Mouse (Mus musculus) left cerebral cortex, postnatal 4 days (tissue): Measurements from ENCODE around the gene Jsrp1. TPM values are rescaled to one million over a fixed set of nuclear protein-coding genes. Genes with fewer than 3 reads are reported as not detected.
A peak's percentile ranks its signal among the peaks of the same experiment; 100 is the strongest.

ENCODE experiments used
- DNase-seq: peaks from one replicate; pipeline ENCODE4 v3.0.0-alpha.2; 2022
- intact Hi-C: fragments of 180-260 bp; cut with DNase I; formaldehyde crosslinking; loops from one replicate; pipeline ENCODE4 v1.15.1; 2025
- total RNA-seq, 2 experiments: library from RNA; stranded (reverse); gene quantifications; 2 replicates each; pipeline ENCODE4 v1.2.3; 2021

Gene Jsrp1
- under 1 TPM; 0.54 to 0.64 TPM for total RNA-seq

- intact Hi-C loops = no loop called here
- no peak for DNase-seq
Measured at GRCm38 (mm10) chr10:80813366-80813765, at the start of gene Jsrp1. TSS of gene Jsrp1 (minus strand) at chr10:80813498.

- DNase-seq = no peak
- intact Hi-C loops = no loop called here
Measured at GRCm38 (mm10) chr10:80862305-80862704, 49.0 kb upstream of the Jsrp1 start.

DNA sequence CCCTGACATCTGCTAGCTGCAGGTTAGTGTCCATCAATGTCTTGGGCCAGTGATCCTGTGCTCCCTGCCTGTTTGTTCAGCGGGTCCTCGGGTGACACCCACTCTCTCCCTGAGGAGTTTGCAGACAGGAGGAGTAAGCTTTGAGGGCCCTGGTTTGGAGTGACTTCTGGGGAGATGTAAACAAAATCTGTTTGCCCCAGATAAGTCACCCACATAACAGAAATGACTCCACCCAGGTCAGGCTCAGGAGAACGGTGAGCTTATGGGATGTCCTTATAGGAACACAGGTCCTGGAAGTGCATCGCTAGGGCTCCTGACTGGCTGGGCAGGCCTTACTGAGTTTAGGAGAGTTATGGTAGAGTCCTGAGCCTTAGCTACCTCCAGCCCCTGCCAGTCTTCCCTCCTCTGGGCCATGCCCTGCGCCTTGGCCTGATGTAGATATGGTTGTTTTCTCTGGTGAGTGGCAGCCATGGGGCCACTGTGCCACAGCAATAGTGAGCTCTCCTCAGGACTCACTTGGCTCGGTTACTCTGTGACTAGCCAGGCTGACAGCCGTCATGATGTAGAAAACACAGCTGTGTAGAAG lies 45.1 kb upstream of the Jsrp1 start:
- intact Hi-C loops = no loop called here
- DNase-seq = no peak

DNA sequence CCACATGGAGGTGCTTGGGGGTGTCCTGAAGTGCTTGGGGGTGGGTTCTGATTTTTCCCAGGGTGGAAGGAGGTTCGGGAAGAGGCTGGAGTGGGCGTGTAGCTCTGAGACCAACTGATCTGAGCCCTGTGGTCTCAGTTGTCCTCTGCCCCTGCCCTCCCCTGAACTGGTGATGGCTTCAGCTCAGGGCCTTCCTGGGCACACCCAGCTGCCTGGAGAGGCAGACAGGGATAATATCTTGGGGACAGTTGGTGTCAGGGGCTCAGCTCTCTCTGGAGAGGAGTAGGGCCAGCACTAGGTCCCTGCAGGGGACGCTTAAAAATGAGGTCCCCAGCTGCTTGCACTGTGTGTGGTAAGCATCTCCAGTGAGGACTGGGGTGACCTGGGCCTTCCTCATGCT lies 44.5 kb upstream of the Jsrp1 start:
- intact Hi-C loops = no loop called here
- no peak for DNase-seq

DNA sequence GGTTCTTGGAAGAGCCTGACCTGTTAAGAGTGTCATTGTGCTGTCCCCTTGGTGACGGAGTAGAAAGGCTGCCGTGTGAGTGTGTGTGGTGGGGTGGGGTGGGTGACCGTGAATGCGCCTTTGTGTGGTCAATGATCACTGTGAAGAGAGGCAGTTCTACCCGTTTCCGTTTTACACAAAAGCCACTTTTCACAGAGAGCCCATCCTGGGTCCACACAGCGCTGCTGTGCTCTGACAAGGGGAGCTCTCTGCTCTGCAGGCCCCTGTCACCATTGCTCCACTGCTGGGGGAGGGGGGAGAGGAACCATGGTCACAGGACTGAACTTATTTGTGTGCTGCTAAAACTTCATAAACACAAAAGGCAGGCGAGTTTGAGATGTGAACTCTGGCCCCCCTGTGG lies 44.1 kb upstream of the Jsrp1 start:
- DNase-seq = no peak
- intact Hi-C loops = no loop called here

DNA sequence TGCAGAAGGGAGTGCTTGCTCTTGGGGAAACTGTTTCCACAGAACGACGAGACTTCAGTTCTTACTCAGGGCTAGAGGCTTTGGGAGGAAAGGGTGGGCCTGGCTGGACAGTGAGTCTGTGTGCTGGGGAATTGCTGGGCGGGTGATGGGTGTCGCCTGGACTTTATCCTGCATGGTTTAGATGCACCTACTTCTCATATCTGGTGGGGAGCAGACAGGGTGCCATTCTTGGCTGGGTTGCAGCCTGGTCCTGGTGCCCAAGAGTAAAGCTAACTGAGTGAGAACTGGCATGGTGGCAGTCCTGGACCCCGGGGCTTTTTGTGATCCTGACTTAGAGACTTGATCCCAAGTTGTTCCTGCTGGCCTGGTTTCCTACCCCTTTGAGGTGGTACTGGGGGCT lies 43.6 kb upstream of the Jsrp1 start:
- intact Hi-C loops = no loop called here
- DNase-seq = no peak

DNA sequence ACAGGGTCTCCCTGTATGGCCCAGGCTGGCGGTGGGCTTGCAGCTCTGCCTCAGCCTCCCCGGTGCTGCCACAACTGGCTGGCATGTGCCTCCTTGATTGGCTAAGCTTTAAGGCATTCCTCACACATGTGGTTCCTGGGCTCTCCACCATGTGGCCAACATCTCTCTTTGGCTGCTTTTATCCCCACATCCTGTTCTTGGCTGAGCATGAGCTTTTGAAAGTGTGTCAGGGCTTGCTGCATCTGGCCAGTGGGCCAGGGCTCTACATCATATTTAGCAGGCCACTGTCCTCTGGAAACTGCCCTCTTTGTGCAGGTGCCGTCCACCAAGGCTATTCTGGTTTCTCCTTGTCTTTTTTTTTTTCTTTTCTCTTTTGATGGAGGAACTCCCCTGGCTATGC lies 43.0 kb upstream of the Jsrp1 start:
- intact Hi-C loops = no loop called here
- no peak for DNase-seq

DNA sequence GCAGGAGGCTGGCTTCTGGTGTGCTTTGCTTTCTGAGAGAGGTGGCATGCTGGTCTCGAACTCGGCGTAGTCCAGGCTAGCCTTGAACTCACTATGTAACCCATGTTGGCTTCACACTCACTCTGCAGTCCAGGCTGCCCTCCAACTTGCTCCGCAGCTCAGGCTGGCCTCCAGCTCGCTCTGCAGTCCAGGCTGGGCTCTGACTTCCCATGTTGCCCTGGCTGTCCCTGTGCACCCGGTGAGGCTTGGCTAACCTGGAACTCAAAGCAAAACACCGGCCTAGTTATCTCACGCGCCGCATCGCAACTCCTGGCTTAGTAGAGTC lies 42.4 kb upstream of the Jsrp1 start:
- intact Hi-C loops = no loop called here
- DNase-seq = no peak

DNA sequence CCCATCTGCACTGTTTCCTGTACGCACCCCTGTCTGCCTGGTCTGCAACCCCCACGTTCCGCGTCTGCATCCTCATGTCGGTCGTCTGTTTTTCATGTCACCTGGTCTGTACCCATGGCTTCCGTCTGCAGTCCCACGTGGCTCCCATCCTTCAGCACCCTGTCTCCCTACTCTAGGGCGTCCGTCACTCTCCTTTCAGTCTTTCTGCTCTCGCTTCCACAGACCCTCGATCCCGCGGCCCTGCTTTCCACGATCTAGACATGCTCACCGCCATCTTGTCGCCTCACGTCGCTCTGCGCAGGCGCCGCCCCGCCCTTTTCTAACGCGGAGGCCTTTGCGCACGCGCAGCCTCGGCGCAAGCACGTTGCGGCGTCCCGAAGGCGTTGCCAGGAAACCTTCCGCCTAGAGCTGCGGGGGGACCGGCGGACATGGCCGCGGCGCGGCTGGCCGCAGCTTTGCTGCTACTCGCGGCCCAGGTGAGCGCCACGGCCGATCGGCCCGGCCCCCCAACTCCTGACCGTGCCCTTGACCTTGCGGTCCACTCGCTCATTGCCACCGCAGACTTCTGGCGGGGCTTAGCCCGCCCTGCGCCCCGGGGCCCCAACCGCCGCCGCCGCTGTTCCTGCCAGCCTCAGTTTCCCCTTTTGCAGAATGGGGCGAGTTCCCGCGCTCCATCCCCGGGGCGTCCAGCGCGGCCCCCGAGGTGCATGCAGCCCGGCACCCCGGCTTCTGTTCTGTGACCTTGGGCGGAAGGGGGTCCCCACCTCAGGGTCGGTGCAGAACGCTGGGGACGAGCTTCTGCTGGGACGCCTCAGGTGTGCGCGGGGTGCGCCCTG lies 41.8 kb upstream of the Jsrp1 start, which contains the start of the genes Lsm7 and Sppl2b:
Gene Lsm7, minus strand, starts transcription at position 297 of the 836 bp plus-strand sequence.
Gene Sppl2b, plus strand, starts transcription at position 363 of the 836 bp plus-strand sequence.
- intact Hi-C loops = no loop called here
- peak; percentile 98 for DNase-seq

DNA sequence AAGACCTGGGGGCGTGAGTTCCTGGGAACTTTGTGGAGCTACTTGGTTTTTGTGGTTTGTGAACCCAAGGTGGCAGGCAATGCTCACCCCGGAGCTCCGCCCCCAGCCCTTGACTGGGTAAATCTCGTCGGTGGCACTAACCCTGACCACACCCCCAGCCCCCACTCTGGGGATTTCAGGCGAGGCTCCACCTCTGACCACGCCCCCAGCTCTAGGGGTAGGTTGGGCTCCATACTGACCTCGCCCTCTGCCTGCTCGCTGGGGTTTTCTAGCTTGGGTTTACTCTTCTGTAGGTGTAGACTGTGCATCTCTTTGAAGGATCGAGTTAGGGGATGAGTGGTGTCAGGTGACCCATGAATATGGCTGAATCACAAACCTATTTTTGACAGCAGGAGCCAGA lies 35.3 kb upstream of the Jsrp1 start:
- intact Hi-C loops = no loop called here

GRCm38 (mm10) chr10:80845732-80846131 lies 32.4 kb upstream of the Jsrp1 start:
- DNase-seq = no peak
- intact Hi-C loops = no loop called here

More for the DNA sequence above, 35.3 kb upstream of the Jsrp1 start:
- DNase-seq = no peak

GRCm38 (mm10) chr10:80845055-80845693 lies 31.9 kb upstream of the Jsrp1 start:
- DNase-seq = peak; percentile 72
- intact Hi-C loops = no loop called here

- intact Hi-C loops = no loop called here
- DNase-seq = peak; percentile 58
Measured at GRCm38 (mm10) chr10:80843931-80844547, 30.7 kb upstream of the Jsrp1 start, which contains the start of gene Lingo3. TSS of gene Lingo3 (minus strand) at chr10:80844039.

- intact Hi-C loops = no loop called here
- DNase-seq = no peak
Measured at GRCm38 (mm10) chr10:80843087-80843930, 30.0 kb upstream of the Jsrp1 start.

DNA sequence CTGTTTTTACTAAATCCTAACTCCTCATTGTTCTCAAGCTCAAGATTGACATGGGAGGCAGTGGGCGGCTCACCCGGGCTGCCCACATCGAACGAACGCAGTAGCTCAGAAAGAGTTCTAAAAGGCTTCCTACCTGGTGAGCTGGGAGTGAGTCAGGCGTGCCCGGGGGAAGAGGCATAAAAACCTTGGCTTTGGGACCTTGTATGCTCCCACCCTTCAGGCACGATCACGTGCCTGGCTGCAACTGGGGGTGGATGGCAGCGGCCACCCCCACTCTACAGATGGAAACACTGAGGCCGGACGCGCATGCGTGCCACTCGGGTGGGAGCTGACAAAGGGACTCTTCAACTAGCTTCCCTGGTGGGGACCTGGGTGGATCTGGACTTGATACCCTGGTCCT lies 29.0 kb upstream of the Jsrp1 start:
- intact Hi-C loops = no loop called here
- DNase-seq = no peak

DNA sequence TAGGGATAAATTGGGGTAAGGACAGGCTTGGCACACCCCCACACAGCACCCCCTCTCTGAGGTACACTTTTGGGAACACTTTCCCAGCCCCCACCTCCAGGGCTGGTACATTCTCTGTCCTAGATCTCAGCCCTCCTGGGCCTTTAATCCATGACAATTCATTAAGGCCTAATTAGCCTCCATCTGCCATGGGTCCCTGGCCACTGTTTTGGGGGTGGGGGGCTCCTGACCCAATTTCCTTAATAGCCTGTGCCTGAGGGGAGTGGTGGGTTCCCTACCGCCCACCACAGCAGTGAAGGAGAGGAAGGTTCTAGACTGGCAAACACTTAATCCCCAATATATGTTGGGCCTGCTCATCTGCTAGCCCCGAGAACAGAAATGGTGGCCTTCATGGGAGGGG lies 28.4 kb upstream of the Jsrp1 start:
- intact Hi-C loops = no loop called here

GRCm38 (mm10) chr10:80839848-80840247 lies 26.6 kb upstream of the Jsrp1 start:
- intact Hi-C loops = no loop called here
- DNase-seq = no peak

More for the DNA sequence above, 28.4 kb upstream of the Jsrp1 start:
- no peak for DNase-seq

DNA sequence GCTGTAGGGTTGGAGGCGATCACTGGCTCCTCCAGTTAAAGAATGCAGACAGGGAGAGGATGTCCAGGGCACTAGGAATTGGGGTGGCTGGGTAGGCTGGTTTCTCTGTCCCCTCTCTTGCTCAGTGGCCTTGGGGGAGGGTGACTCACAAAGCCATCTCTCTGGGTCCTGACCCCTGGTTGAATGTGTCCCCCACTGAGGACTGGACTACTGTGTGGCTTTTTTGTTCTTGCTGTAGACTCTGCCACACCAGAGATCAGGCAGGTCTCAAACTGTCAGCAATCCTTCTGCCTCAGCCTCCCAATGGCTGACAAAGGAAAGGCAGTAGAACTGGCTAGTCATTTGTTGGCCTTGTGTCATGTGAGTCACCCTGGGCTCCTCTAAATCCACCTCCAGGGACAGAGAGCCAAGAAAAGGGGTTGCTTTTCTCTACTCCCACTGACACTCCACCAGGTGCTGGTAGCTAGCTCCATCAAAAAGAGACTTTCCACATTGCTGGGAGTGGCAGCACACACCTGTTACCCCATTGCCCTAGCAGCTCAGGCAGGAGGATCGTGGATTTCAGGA lies 25.1 kb upstream of the Jsrp1 start:
- intact Hi-C loops = no loop called here

DNA sequence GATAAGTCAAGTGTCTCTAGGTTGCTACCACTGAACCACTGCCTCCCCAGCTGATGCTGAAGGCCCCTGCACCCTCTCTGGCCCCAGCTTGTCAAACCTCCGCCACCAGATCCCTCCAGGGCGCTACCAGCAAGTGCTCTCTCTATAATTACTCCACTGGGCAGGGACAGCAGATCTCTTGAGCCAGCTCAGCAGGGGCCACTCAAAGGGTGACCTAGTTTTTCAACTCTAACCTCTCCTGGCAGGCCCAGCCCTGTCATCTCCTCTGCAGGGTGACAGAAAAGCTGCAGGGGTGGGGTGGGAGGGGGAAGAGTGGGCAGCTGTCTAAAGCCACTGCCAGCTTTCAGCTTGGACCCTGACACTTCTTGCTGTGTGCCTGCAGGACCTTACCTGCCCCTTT lies 24.5 kb upstream of the Jsrp1 start:
- DNase-seq = no peak
- intact Hi-C loops = no loop called here

More for the DNA sequence above, 25.1 kb upstream of the Jsrp1 start:
- DNase-seq = no peak

GRCm38 (mm10) chr10:80836949-80837379 lies 23.7 kb upstream of the Jsrp1 start:
- peak; percentile 67 for DNase-seq
- intact Hi-C loops = no loop called here
